Mouse (Mus musculus): ENCODE data around the gene Furin.
A peak's percentile ranks its signal among the peaks of the same experiment; 100 is the strongest.

The Furin gene

GRCm38 (mm10) chr7:80371041-80371751 is 34.0 kb downstream of the Furin start, which contains the start of gene Man2a2:
TSS of gene Man2a2 (minus strand) at chr7:80371375.
- peak; percentile 62 to 77 for DNase-seq

GRCm38 (mm10) chr7:80370649-80371040 is 34.6 kb downstream of the Furin start:
- peak; percentile 81 to 83 for DNase-seq

- no peak for DNase-seq
Measured at GRCm38 (mm10) chr7:80369967-80370431, 35.2 kb downstream of the Furin start.

- DNase-seq, result no peak
Measured at GRCm38 (mm10) chr7:80369461-80369860, 35.8 kb downstream of the Furin start.

- DNase-seq, result no peak
Measured at GRCm38 (mm10) chr7:80368635-80369421, 36.4 kb downstream of the Furin start.

GRCm38 (mm10) chr7:80368009-80368408 is 37.2 kb downstream of the Furin start:
- DNase-seq, result no peak

GRCm38 (mm10) chr7:80367232-80367631 is 38.0 kb downstream of the Furin start:
- DNase-seq, result no peak

- no peak for DNase-seq
Measured at GRCm38 (mm10) chr7:80365759-80366158, 39.5 kb downstream of the Furin start.

GRCm38 (mm10) chr7:80360435-80360834 is 44.8 kb downstream of the Furin start:
- no peak for DNase-seq

GRCm38 (mm10) chr7:80358039-80358438 is 47.2 kb downstream of the Furin start:
- no peak for DNase-seq

- no peak for DNase-seq
Measured at GRCm38 (mm10) chr7:80357156-80357555, 48.1 kb downstream of the Furin start.

- DNase-seq, result no peak
Measured at GRCm38 (mm10) chr7:80356351-80356750, 48.9 kb downstream of the Furin start.

GRCm38 (mm10) chr7:80352920-80353319 is 52.3 kb downstream of the Furin start:
- DNase-seq, result no peak

- no peak for DNase-seq
Measured at GRCm38 (mm10) chr7:80350808-80351207, 54.4 kb downstream of the Furin start.

- DNase-seq, result no peak
Measured at GRCm38 (mm10) chr7:80347670-80348586, 57.3 kb downstream of the Furin start.

GRCm38 (mm10) chr7:80346830-80347229 is 58.4 kb downstream of the Furin start:
- no peak for DNase-seq

GRCm38 (mm10) chr7:80346173-80346572 is 59.1 kb downstream of the Furin start:
- no peak for DNase-seq

GRCm38 (mm10) chr7:80343270-80344018 is 61.8 kb downstream of the Furin start:
- DNase-seq, result no peak

- peak; percentile 92 to 95 for DNase-seq
Measured at GRCm38 (mm10) chr7:80342858-80343257, 62.4 kb downstream of the Furin start, which contains the start of gene Hddc3. TSS of gene Hddc3 (plus strand) at chr7:80343104.

- no peak for DNase-seq
Measured at GRCm38 (mm10) chr7:80341793-80342192, 63.4 kb downstream of the Furin start.

GRCm38 (mm10) chr7:80340793-80341192 is 64.4 kb downstream of the Furin start, which contains the start of gene Unc45a:
TSS of gene Unc45a (minus strand) at chr7:80341005.
- peak; percentile 80 to 84 for DNase-seq

Measured in lung, adult 18-20 months (tissue).